Mouse (Mus musculus): ENCODE results near the gene Dmgdh. TPM values are rescaled to one million over a fixed set of nuclear protein-coding genes. Genes with fewer than 3 reads are reported as not detected.

Gene Dmgdh
- total and polyA plus RNA-seq, 3 experiments: not detected

GRCm38 (mm10) chr13:93771031-93771587, 96.9 kb downstream of the Dmgdh start:
- H3K79me2 ChIP-seq (ENCODE audit: control insufficient read depth, insufficient read depth, low read length, poor library complexity): no peaks in the 10 kb centered on the region
- no peak overlapping the region for H3K27ac ChIP-seq (ENCODE audit: control insufficient read depth, low read depth, low read length)
- no peaks in the 10 kb centered on the region for H3K27me3 ChIP-seq (ENCODE audit: control insufficient read depth in 1 of 2, insufficient read depth in 2 of 2, low read length in 2 of 2)
- H3K9ac ChIP-seq (ENCODE audit: control insufficient read depth, low read depth, low read length, poor library complexity, severe bottlenecking): no peak overlapping the region; the same call in 1 of the 2 replicates
- no peaks in the 10 kb centered on the region for H3K4me1 ChIP-seq (ENCODE audit: control insufficient read depth in 1 of 2, insufficient read depth in 2 of 2, low read length in 2 of 2)
- DNase-seq (ENCODE audit: low read depth, low spot score): peak; percentile 26
- no peak for TF ChIP-seq JUND (IDR thresholded peaks at IDR 0.05; ENCODE audit: low read depth, low read length)
- no peaks in the 10 kb centered on the region for H3K36me3 ChIP-seq (ENCODE audit: control insufficient read depth in 1 of 2, insufficient read depth in 2 of 2, low read length in 2 of 2)
- peak overlapping the region; percentile 41 to 51; a peak in 3 of 4 replicates for H3K4me3 ChIP-seq (ENCODE audit: control insufficient read depth in 1 of 2, insufficient read depth in 1 of 2, low read depth in 2 of 2, low read length in 2 of 2)
- no peaks in the 10 kb centered on the region for H3K9me3 ChIP-seq (replicated peaks; ENCODE audit: insufficient read depth, low read length)

- peak; percentile 57 for DNase-seq (ENCODE audit: low read depth, low spot score)
- TF ChIP-seq CHD1 (IDR thresholded peaks at IDR 0.05; ENCODE audit: low read depth, low read length) (no peak), USF1 (IDR thresholded peaks at IDR 0.05; ENCODE audit: low read depth, low read length) (no peak), POLR2AphosphoS5 (IDR thresholded peaks at IDR 0.05; ENCODE audit: borderline replicate concordance, low read depth, low read length) (no peak), RAD21 (IDR thresholded peaks at IDR 0.05; ENCODE audit: low read depth, low read length) (no peak), CTCF (IDR thresholded peaks at IDR 0.05 in 2 of 3, conservative IDR thresholded peaks at IDR 0.05 in 1 of 3; ENCODE audit: control insufficient read depth in 1 of 3, insufficient read depth in 1 of 3, low read depth in 2 of 3, low read length in 3 of 3, poor library complexity in 1 of 3, severe bottlenecking in 1 of 3) (no peak), NRF1 (IDR thresholded peaks at IDR 0.05; ENCODE audit: insufficient read depth, low read depth, low read length, poor library complexity, severe bottlenecking) (peak; percentile 75), MYB (IDR thresholded peaks at IDR 0.05; ENCODE audit: low read depth, low read length) (no peak)
- Histone ChIP-seq H3K9me3 (replicated peaks; ENCODE audit: insufficient read depth, low read length) (no peaks in the 10 kb centered on the region), H3K27me3 (ENCODE audit: control insufficient read depth in 1 of 2, insufficient read depth in 2 of 2, low read length in 2 of 2) (no peaks in the 10 kb centered on the region), H3K9ac (ENCODE audit: control insufficient read depth, low read depth, low read length, poor library complexity, severe bottlenecking) (peak within 1 kb of the TSS; percentile 43), H3K27ac (ENCODE audit: control insufficient read depth, low read depth, low read length) (no peak within 1 kb of the TSS), H3K4me3 (ENCODE audit: control insufficient read depth in 1 of 2, insufficient read depth in 1 of 2, low read depth in 2 of 2, low read length in 2 of 2) (peak within 1 kb of the TSS; percentile 41 to 51; a peak in 3 of 4 replicates), H3K4me1 (ENCODE audit: control insufficient read depth in 1 of 2, insufficient read depth in 2 of 2, low read length in 2 of 2) (no peaks in the 10 kb centered on the region), H3K36me3 (ENCODE audit: control insufficient read depth in 1 of 2, insufficient read depth in 2 of 2, low read length in 2 of 2) (no peaks in the 10 kb centered on the region), H3K79me2 (ENCODE audit: control insufficient read depth, insufficient read depth, low read length, poor library complexity) (no peaks in the 10 kb centered on the region)
Observed at GRCm38 (mm10) chr13:93771588-93772278, 97.5 kb downstream of the Dmgdh start, which contains the start of gene Arsb. Arsb (plus strand) TSS chr13:93771630.

GRCm38 (mm10) chr13:93772279-93772636, 98.0 kb downstream of the Dmgdh start:
- H3K9me3 ChIP-seq (replicated peaks; ENCODE audit: insufficient read depth, low read length): no peaks in the 10 kb centered on the region
- no peaks in the 10 kb centered on the region for H3K4me1 ChIP-seq (ENCODE audit: control insufficient read depth in 1 of 2, insufficient read depth in 2 of 2, low read length in 2 of 2)
- no peak for TF ChIP-seq TCF12 (IDR thresholded peaks at IDR 0.05; ENCODE audit: low read depth, low read length)
- TF ChIP-seq SIN3A (IDR thresholded peaks at IDR 0.05; ENCODE audit: low read length): no peak
- TF ChIP-seq KAT2A (conservative IDR thresholded peaks at IDR 0.05; ENCODE audit: low read depth, low read length): no peak
- TF ChIP-seq MAZ (IDR thresholded peaks at IDR 0.05; ENCODE audit: low read depth, low read length): no peak
- no peak for TF ChIP-seq ZKSCAN1 (IDR thresholded peaks at IDR 0.05; ENCODE audit: low read depth, low read length)
- TF ChIP-seq GABPA (IDR thresholded peaks at IDR 0.05; ENCODE audit: low read depth, low read length): no peak
- no peaks in the 10 kb centered on the region for H3K27me3 ChIP-seq (ENCODE audit: control insufficient read depth in 1 of 2, insufficient read depth in 2 of 2, low read length in 2 of 2)
- no peaks in the 10 kb centered on the region for H3K79me2 ChIP-seq (ENCODE audit: control insufficient read depth, insufficient read depth, low read length, poor library complexity)
- no peak for DNase-seq (ENCODE audit: low read depth, low spot score)
- no peak overlapping the region for H3K27ac ChIP-seq (ENCODE audit: control insufficient read depth, low read depth, low read length)
- peak overlapping the region; percentile 41 to 51; a peak in 3 of 4 replicates for H3K4me3 ChIP-seq (ENCODE audit: control insufficient read depth in 1 of 2, insufficient read depth in 1 of 2, low read depth in 2 of 2, low read length in 2 of 2)
- peak overlapping the region; percentile 38; the same call in 1 of the 2 replicates for H3K9ac ChIP-seq (ENCODE audit: control insufficient read depth, low read depth, low read length, poor library complexity, severe bottlenecking)
- H3K36me3 ChIP-seq (ENCODE audit: control insufficient read depth in 1 of 2, insufficient read depth in 2 of 2, low read length in 2 of 2): no peaks in the 10 kb centered on the region

Data from MEL (cell line).